Mouse (Mus musculus) spleen, adult 2 months (tissue): ENCODE measurements around the gene Tnfrsf19.

Experiments
- CTCF ChIP-seq: fragments of 200-500 bp; IDR thresholded peaks from 2 replicates; pipeline ENCODE4 v1.5.1; 2011; ENCODE audit warnings: mild to moderate bottlenecking, inconsistent platforms; ENCODE audit not compliant: insufficient read depth, insufficient read length, insufficient replicate concordance; ENCODE audit errors: extremely low read depth
- POLR2A ChIP-seq: fragments of 200-500 bp; IDR thresholded peaks from 2 replicates; pipeline ENCODE4 v1.6.1; 2011; ENCODE audit warnings: low read depth, low read length, inconsistent platforms

DNA sequence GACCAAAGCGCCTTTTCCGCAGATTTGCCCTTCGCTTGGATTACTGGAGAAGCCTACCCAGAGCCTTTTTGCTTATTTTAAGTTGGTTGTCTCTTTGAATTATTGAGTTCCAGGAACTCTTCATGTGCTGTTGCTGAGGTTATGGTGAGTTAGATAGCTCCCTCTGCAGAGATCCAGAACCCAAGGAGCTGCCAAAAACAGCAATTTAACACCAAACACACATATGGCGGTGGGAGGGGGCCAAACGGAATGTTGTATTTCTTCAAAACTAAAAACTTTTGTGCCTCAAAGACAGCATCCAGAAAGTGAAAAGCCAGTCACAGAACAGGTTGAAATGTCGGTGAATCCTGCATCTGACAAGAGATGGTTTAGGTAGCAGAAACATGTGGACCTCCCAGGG, 42.6 kb downstream of the Tnfrsf19 start:
- TF ChIP-seq CTCF, result no peak
- no peak for TF ChIP-seq POLR2A
